Mouse (Mus musculus) c-Kit-positive CD71-positive TER-119-negative erythroid progenitor cells, embryonic 14.5 days (primary cell): ENCODE data around the gene Gm13889.

Experiments
- DNase-seq: peaks from one replicate; pipeline ENCODE4 v3.0.0-alpha.2; 2013; ENCODE audit warnings: low read depth

The Gm13889 gene

GRCm38 (mm10) chr2:93956908-93957784 lies at the start of gene Gm13889:
Gm13889 (minus strand) TSS chr2:93957201.
- DNase-seq, result no peak

- DNase-seq, result peak; percentile 68
Measured at GRCm38 (mm10) chr2:94002331-94002730, 45.3 kb upstream of the Gm13889 start.

GRCm38 (mm10) chr2:94001918-94002317 lies 44.9 kb upstream of the Gm13889 start:
- no peak for DNase-seq

DNA sequence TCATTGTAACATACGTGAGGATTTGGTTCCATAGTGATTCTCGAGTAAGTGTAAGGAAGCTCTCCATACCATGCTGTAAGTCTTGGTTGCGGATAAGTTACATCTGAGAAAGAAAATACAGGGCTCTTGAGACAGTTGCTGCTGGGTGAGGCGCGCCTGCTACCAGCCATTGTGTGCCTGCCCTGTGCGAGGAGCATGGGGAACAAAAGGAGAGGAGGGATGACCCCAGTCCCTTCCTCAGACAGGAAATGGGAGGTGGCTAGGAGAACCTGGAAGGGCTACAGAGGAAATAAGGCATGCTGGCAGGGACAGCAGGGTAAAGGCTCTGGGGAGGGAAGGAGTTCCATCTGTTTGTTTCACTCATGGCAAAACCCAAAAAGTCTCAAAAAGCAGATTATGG lies 44.4 kb upstream of the Gm13889 start:
- DNase-seq, result no peak

- no peak for DNase-seq
Measured at GRCm38 (mm10) chr2:93996254-93996653, 39.3 kb upstream of the Gm13889 start, which contains the start of gene Gm27027. Gm27027 (minus strand) TSS chr2:93996354.

DNA sequence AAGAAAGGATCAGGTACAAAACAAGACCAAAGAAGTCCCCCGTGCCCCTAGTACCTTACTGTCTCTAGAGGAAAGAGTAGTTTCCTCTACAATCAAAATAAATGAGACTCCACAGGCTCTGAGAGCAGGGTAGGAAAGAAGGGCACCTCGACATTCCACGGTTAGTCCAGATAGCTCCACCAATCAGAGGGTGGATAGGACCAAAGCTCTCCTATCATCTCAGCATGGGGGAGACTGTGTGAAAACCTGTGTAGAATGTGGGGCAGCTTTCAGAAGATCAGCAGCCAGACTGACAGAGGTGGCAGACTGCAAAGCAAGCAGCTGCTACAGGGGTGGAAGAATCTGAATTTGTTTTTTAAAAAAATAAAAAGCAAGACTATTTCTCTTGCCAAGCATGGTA lies 35.8 kb upstream of the Gm13889 start:
- DNase-seq, result no peak

- DNase-seq, result no peak
Measured at GRCm38 (mm10) chr2:93992259-93992658, 35.3 kb upstream of the Gm13889 start.

- no peak for DNase-seq
Measured at GRCm38 (mm10) chr2:93991336-93991735, 34.3 kb upstream of the Gm13889 start.

DNA sequence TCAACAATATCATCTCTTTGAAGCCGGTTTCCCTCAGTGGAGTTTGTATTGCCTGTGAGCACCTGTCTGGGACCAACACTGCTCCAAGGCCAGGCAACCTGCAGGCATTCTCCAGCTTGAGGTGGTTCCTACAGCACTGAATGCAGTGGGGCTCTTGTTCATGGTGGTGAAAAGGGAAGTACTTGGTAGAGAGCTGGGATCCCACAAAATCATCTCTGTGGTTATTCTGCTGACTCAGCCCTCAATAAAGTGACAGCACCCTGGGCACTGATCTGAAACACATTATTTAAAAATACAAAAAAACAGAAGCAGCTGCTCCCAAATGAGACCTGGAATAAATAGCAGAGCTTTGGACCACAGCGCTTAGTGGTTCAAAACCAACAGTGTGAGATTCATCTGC lies 31.4 kb upstream of the Gm13889 start:
- DNase-seq, result no peak

DNA sequence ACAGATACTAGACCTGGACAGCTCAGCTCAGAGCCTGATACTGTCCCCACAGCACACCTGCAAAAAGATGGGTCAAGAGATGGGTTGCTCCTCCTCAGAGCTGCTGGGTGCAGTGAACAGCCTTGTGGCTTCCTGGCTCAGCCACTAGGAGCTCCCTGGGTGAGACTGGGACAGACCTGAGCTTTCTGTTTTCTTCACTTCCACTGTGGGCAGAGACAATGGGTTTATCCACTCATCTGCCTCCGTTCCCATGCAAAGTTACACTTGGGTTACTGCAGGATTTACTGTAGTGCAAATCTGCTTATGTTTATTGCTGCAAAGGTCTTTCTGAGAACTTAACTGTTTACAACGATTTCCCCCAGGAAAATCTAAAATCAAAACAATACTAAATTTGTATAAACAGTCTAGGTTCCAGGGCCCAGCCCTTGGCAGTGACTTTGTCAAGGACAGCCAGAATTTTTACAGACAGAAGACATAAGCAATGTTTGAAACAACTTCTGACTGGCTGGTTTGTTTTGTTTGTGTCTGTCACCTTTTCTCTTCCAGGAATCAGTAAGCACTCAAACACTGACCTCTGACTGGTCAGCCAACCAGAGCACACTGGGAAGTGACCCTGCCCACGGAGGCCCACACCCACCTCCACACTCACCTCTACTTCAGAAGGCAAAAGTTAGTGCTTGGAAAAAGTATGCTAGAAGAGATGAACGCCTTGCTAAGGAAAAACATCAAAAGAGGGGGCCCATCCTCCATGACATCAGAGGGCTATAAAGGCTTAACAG lies 25.6 kb upstream of the Gm13889 start:
- DNase-seq, result no peak

GRCm38 (mm10) chr2:93979249-93980120 lies 22.5 kb upstream of the Gm13889 start:
- DNase-seq, result no peak

GRCm38 (mm10) chr2:93976436-93977252 lies 19.6 kb upstream of the Gm13889 start:
- peak; percentile 7 for DNase-seq

DNA sequence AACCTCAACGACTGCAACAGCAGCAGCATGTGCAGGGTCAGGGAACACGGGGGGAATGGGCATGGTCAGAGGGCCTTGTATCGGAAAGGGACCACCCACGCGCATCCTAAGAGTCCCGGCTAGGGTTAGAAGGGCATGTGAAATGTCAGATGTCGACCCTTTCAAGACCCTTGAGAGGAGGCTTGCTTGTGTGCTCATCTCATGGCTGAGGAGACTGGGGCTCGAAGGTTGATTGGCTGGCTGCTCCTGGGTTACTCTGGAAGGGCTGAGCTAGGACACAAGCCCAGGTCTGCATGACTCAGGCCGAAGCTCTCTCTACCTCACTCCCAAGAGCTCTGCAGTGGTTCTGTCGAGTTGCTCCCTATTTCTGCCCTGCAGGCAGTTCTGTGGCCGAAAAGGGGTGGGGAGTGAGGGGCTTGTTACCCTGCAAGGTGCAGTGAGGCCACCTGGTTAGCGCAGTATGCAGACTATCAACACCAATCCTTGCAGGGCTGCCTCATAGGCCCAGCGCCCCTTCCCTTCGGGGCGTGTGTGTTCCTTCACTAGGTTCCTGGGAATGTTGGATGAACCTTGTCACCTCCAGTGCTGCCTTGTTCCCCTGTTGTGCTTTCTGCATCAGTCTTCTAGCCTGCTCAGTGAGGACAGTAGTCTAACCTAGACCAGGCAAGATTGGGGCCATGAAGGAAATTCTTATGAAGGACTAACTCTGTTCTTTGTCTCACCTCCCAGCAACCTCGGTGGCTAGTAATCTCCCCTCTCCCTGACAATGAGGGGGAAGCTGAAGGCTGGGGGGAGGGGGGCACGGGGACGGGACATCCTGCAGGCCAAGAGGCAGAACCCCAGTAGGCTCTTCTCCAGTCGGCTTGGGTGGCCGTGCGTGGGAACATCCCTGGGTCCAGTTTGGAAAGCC lies 18.8 kb upstream of the Gm13889 start:
- DNase-seq, result no peak

GRCm38 (mm10) chr2:93975041-93975440 lies 18.0 kb upstream of the Gm13889 start:
- peak; percentile 10 for DNase-seq

- no peak for DNase-seq
Measured at GRCm38 (mm10) chr2:93971647-93972046, 14.6 kb upstream of the Gm13889 start.

DNA sequence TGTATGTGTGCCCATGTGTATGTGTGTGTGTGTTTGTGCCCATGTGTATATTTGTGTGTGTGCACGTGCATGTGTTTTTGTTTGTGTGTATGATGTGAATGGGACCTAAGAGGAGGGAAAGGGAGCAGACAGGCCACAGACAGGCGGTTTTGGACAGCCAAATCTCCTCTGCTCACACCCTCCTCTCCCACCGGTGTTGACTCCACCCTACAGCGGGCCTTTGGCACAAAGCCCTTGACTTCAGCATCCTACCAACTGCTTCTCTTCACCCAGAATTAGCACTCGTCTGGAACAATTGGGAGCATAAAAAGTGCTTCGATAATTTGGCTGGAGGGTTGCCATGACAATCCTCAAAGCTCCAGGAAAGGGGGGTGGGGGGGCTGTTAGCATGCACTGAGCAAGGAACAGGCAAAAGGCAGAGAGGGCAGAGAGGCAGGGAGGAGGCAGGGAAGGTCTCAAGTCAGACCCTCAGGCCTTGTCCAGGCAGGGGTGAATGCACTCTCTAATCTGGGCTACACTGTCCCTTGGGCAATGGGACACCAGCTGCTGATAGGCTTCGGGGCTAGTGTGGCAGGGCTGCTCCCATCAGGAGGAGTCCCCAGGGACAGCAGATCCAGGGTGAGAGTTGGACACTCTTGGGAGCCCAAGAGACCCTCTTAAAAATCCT lies 7.6 kb upstream of the Gm13889 start:
- DNase-seq, result no peak

- DNase-seq, result no peak
Measured at GRCm38 (mm10) chr2:93963802-93964201, 6.8 kb upstream of the Gm13889 start.

DNA sequence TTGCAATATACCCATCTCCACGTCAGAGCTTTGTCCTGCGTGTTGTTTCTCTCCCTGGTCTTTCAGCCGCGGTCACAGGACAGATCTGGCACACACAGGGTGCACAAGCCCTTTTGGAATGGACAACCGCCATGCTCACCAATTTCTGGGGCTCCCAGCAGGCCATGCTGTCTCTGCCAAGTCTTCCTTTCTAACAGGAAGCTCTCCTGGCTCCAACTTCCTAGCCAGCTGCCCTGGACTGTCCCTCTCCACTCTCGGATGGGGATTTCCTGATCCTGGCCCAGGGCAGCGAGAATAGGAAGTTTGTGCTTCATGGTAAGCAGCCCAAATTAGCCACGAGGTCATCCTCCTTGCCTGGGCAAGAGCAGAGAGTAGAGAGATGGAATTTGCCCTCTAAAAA lies 4.7 kb upstream of the Gm13889 start:
- no peak for DNase-seq

DNA sequence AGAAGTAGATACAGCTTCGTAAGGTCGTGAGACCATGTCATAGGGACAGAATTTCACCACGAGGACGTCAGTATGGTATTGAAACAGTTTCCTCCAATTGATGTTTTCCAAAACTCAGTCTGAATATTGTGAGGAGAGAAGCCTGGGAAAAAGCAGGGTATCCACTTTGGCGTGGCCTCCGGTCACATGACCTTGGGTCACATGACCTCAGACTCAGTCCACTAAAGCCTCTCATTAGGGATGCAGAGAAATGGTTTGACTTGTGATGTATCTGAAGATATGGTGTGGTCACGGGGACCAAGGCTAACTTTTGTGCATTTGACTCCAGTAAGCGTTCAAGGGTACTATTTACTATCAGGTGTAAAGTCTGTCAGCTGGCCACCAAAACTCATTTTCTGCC lies 2.3 kb upstream of the Gm13889 start:
- no peak for DNase-seq

- no peak for DNase-seq
Measured at GRCm38 (mm10) chr2:93958216-93958615, 1.2 kb upstream of the Gm13889 start.
